Mouse (Mus musculus) CD4-positive, CD25-positive, alpha-beta regulatory T cell, adult 4 months (primary cell): ENCODE measurements around the gene Fam19a4. TPM values are rescaled to one million over a fixed set of nuclear protein-coding genes. Genes with fewer than 3 reads are reported as not detected.
"Not testable (repeated sequence)": the region's sequence is repeated elsewhere in the genome, so short reads cannot be mapped to it uniquely, and the experiment has no call there.

ENCODE experiments used
- ATAC-seq: one replicate; pipeline ENCODE4 v1.8.0; 2017
- polyA plus RNA-seq, 2 experiments: library from polyadenylated mRNA; unstranded; fragments of 100-300 nt; shearing (Covaris generic); gene quantifications; one replicate each; pipeline ENCODE4 v1.2.1; 2017

Gene Fam19a4
- polyA plus RNA-seq, 2 experiments from 2014 or later: 0.19 TPM; not detected in 1

- no peak for ATAC-seq
Observed at GRCm38 (mm10) chr6:96935776-96936175, 124.4 kb downstream of the Fam19a4 start.

GRCm38 (mm10) chr6:96909061-96909480 lies 151.1 kb downstream of the Fam19a4 start:
- no peak for ATAC-seq

GRCm38 (mm10) chr6:96877105-96877504 lies 183.1 kb downstream of the Fam19a4 start:
- not testable (repeated sequence) for ATAC-seq

GRCm38 (mm10) chr6:96876651-96877050 lies 183.6 kb downstream of the Fam19a4 start:
- ATAC-seq: not testable (repeated sequence)

GRCm38 (mm10) chr6:96853065-96853464 lies 207.1 kb downstream of the Fam19a4 start:
- ATAC-seq: no peak

GRCm38 (mm10) chr6:96843944-96844343 lies 216.3 kb downstream of the Fam19a4 start:
- ATAC-seq: no peak

GRCm38 (mm10) chr6:96840634-96841033 lies 219.6 kb downstream of the Fam19a4 start:
- no peak for ATAC-seq

GRCm38 (mm10) chr6:96826626-96827025 lies 233.6 kb downstream of the Fam19a4 start:
- no peak for ATAC-seq

- no peak for ATAC-seq
Observed at GRCm38 (mm10) chr6:96802981-96803380, 257.2 kb downstream of the Fam19a4 start.

GRCm38 (mm10) chr6:96798746-96799145 lies 261.5 kb downstream of the Fam19a4 start:
- ATAC-seq: no peak

- ATAC-seq: no peak
Observed at GRCm38 (mm10) chr6:96797451-96797850, 262.8 kb downstream of the Fam19a4 start.

Other genes starting within 250 kb of the Fam19a4 start
- 10 to 100 TPM in 1 of 2 experiments, 1 to 10 TPM in 1; 8.1 to 13.9 TPM for gene Eogt, start 88.8 kb upstream of the Fam19a4 start, polyA plus RNA-seq
- gene Tmf1, start 118.7 kb upstream of the Fam19a4 start, polyA plus RNA-seq: 10 to 100 TPM; 41.0 to 50.8 TPM
- 10 to 100 TPM; 43.0 TPM for gene Uba3, start 145.2 kb upstream of the Fam19a4 start, polyA plus RNA-seq
- gene Arl6ip5, start 150.3 kb upstream of the Fam19a4 start, polyA plus RNA-seq: 100 to 1,000 TPM; 189 to 278 TPM
- under 1 TPM in 1 of 2 experiments, not detected in 1; 0.24 TPM for gene Lmod3, start 192.3 kb upstream of the Fam19a4 start, polyA plus RNA-seq